Mouse (Mus musculus): ENCODE results near the gene Gm20518. TPM values are rescaled to one million over a fixed set of nuclear protein-coding genes. Genes with fewer than 3 reads are reported as not detected.

The Gm20518 gene
- polyA plus RNA-seq, 1 experiment from 2014 or later, result 0.11 TPM

DNA sequence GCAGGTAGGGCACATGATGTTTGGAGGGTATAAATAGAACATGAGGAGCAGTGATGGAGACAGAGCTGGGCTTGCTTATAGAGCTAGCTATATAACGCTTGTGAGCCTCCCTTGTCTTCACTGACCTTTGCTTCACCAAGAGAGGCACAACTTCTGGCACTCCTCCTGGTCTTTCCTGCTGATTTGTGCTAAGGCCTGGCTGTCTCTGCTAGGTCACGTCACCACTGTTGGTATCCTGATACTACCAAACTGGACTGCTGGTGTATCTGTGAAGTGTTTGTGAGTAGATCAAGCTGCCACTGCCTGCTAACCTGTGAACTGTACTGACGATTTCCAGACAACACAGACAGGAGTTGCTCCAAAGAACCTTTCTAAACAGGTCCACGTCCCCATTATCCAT, 16.3 kb downstream of the Gm20518 start:
- no peak for ATAC-seq
- H3K9ac ChIP-seq (replicated peaks; ENCODE audit: low read depth), result no peak overlapping the region
- no peak overlapping the region for H3K4me2 ChIP-seq (replicated peaks; ENCODE audit: low read depth, low read length)
- H3K4me3 ChIP-seq (ENCODE audit: low read depth, low read length), result no peak overlapping the region
- no peaks in the 10 kb centered on the region for H3K27me3 ChIP-seq (replicated peaks; ENCODE audit: insufficient read depth, low read length)
- H3K36me3 ChIP-seq (ENCODE audit: insufficient read depth, low read length), result peaks cover 10% of the 10 kb centered on the region
- H3K9me3 ChIP-seq (ENCODE audit: low read length), result no peaks in the 10 kb centered on the region
- no peak overlapping the region for H3K27ac ChIP-seq (ENCODE audit: low read length)
- 0 out of 2 replicates have a peak, but pooled peaks cover 5% of the 10 kb centered on the region for H3K4me1 ChIP-seq (ENCODE audit: insufficient read depth, low read depth, low read length)
- TF ChIP-seq EP300 (IDR thresholded peaks at IDR 0.05), result no peak
- TF ChIP-seq CTCF (IDR thresholded peaks at IDR 0.05), result no peak
- 62% methylated on average over 4 of the region's 4 CpGs for WGBS
- DNase-seq (ENCODE audit: low spot score), result no peak

DNA sequence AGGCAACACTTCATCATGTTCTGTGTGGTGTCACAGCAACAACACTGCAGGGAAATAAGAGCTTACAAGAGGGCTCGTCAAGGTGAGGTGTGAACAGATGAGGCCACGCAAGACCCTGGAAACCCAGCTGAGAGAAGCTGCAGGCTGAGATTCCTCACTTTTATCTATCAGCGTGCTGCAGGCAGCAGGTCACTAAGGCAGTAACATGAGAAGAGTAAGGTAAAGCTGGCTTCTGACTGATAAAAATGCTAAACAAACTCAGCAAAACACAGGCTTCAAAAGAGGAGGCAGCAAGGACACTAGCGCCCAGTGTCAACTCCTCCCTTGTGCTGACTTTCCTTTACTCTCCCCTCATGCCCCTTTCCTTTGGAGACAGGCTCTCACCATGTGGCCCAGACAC, 18.5 kb downstream of the Gm20518 start:
- Histone ChIP-seq H3K4me1 (ENCODE audit: insufficient read depth, low read depth, low read length) (0 out of 2 replicates have a peak, but pooled peaks cover 5% of the 10 kb centered on the region), H3K9ac (replicated peaks; ENCODE audit: low read depth) (no peak overlapping the region), H3K4me2 (replicated peaks; ENCODE audit: low read depth, low read length) (no peak overlapping the region), H3K27me3 (replicated peaks; ENCODE audit: insufficient read depth, low read length) (no peaks in the 10 kb centered on the region), H3K36me3 (ENCODE audit: insufficient read depth, low read length) (peaks cover 10% of the 10 kb centered on the region), H3K9me3 (ENCODE audit: low read length) (no peaks in the 10 kb centered on the region), H3K4me3 (ENCODE audit: low read depth, low read length) (no peak overlapping the region), H3K27ac (ENCODE audit: low read length) (no peak overlapping the region)
- ATAC-seq (no peak), DNase-seq (ENCODE audit: low spot score) (no peak)
- 43% methylated on average over 4 of the region's 4 CpGs for WGBS
- TF ChIP-seq EP300 (IDR thresholded peaks at IDR 0.05), result no peak
- TF ChIP-seq CTCF (IDR thresholded peaks at IDR 0.05), result no peak

DNA sequence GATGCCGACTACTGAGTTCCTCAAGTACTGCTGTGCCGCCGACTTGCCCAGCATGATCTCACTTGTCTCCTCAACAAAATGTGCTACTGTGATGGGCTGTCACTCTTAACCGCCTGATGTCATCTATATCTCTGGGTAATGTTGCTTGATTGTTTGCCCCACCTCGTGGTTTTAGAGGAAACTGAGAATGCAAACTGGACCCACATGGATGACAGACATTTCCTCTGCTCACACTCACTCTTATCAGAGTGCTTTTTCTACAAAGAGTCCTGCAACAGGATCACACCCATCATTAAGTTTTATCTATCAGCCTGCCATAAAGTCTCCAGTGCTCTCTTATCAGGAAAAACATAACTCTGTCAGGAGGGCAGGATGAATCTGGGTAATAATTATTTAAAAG, 20.2 kb downstream of the Gm20518 start:
- 0 out of 2 replicates have a peak, but pooled peaks cover 5% of the 10 kb centered on the region for H3K4me1 ChIP-seq (ENCODE audit: insufficient read depth, low read depth, low read length)
- ATAC-seq (no peak), DNase-seq (ENCODE audit: low spot score) (no peak)
- H3K27ac ChIP-seq (ENCODE audit: low read length), result no peak overlapping the region
- H3K9me3 ChIP-seq (ENCODE audit: low read length), result no peaks in the 10 kb centered on the region
- H3K27me3 ChIP-seq (replicated peaks; ENCODE audit: insufficient read depth, low read length), result no peaks in the 10 kb centered on the region
- peaks cover 10% of the 10 kb centered on the region for H3K36me3 ChIP-seq (ENCODE audit: insufficient read depth, low read length)
- WGBS, result 62% methylated on average over 5 of the region's 5 CpGs
- no peak overlapping the region for H3K4me2 ChIP-seq (replicated peaks; ENCODE audit: low read depth, low read length)
- no peak overlapping the region for H3K4me3 ChIP-seq (ENCODE audit: low read depth, low read length)
- TF ChIP-seq CTCF (IDR thresholded peaks at IDR 0.05), result no peak
- no peak overlapping the region for H3K9ac ChIP-seq (replicated peaks; ENCODE audit: low read depth)

DNA sequence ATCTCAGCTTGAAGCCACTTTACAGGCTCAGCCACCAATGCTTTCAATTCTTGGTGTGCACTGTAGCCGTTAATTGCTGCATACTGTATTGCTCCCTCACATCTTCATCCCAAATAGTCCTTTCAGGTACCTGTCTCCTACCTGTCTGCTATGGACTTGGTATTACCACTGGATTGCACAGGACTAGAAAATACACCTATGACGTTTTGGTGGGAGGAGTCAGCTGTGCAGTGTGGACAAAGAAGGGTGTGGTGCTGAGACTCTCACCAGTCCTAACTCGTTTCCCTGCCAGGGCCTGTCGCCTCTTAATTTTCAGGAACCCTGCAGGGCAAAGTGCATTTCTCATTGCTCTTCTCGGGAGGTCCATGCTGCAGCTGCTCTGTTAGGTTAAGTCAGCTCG, 25.7 kb downstream of the Gm20518 start:
- WGBS, result 62% methylated on average over 6 of the region's 6 CpGs
- Histone ChIP-seq H3K27me3 (replicated peaks; ENCODE audit: insufficient read depth, low read length) (no peaks in the 10 kb centered on the region), H3K4me1 (ENCODE audit: insufficient read depth, low read depth, low read length) (no peaks in the 10 kb centered on the region), H3K9ac (replicated peaks; ENCODE audit: low read depth) (no peak overlapping the region), H3K4me2 (replicated peaks; ENCODE audit: low read depth, low read length) (no peak overlapping the region), H3K4me3 (ENCODE audit: low read depth, low read length) (no peak overlapping the region), H3K9me3 (ENCODE audit: low read length) (no peaks in the 10 kb centered on the region), H3K27ac (ENCODE audit: low read length) (no peak overlapping the region), H3K36me3 (ENCODE audit: insufficient read depth, low read length) (no peaks in the 10 kb centered on the region)
- TF ChIP-seq EP300 (IDR thresholded peaks at IDR 0.05) (no peak), CTCF (IDR thresholded peaks at IDR 0.05) (no peak)
- peak; percentile 35 for DNase-seq (ENCODE audit: low spot score)
- ATAC-seq, result peak; percentile 44; the same call in 1 of the 2 replicates

DNA sequence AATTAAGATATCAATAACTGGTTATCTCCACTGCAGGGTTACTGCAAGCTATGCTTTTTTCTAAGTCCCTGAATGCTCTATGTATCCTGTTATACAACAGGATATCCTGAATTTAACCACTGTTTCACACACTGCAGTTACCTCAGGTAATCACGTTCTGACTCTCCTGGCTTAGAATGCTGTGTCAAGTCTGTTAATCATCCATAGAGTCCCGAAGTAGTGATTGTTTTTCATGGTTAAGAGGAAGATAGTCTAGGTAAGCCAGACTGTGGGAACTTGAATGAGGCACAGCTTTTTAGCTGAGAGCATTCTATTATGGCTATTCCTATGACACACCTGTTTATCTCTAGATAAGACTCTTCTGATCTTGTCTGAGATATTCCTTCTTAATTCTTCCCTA, 26.2 kb downstream of the Gm20518 start:
- Histone ChIP-seq H3K4me2 (replicated peaks; ENCODE audit: low read depth, low read length) (no peak overlapping the region), H3K4me1 (ENCODE audit: insufficient read depth, low read depth, low read length) (no peaks in the 10 kb centered on the region), H3K4me3 (ENCODE audit: low read depth, low read length) (no peak overlapping the region), H3K27me3 (replicated peaks; ENCODE audit: insufficient read depth, low read length) (no peaks in the 10 kb centered on the region), H3K36me3 (ENCODE audit: insufficient read depth, low read length) (no peaks in the 10 kb centered on the region), H3K27ac (ENCODE audit: low read length) (no peak overlapping the region), H3K9ac (replicated peaks; ENCODE audit: low read depth) (no peak overlapping the region), H3K9me3 (ENCODE audit: low read length) (no peaks in the 10 kb centered on the region)
- DNase-seq (ENCODE audit: low spot score) (no peak), ATAC-seq (no peak)
- 49% methylated on average over 2 of the region's 2 CpGs for WGBS
- TF ChIP-seq CTCF (IDR thresholded peaks at IDR 0.05) (no peak), EP300 (IDR thresholded peaks at IDR 0.05) (no peak)

DNA sequence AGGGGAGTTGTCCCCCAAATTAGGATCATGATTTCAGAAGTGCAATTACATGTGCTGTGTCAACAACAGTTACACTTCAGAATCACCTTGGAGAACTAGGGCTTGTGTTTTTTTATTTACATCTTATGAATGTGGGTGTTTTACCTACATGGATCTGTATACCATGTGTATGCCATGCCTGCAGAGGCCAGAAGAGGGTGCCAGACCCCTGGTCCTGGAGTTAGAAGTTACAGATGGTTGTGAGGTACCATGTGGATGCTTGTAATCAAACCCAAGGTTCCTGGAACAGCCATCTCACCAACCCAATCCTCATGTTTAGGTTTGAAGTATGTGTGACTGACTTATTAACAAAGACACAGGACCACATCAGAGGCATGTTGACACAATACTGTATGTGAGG, 32.9 kb downstream of the Gm20518 start:
- Histone ChIP-seq H3K4me3 (ENCODE audit: low read depth, low read length) (no peak overlapping the region), H3K36me3 (ENCODE audit: insufficient read depth, low read length) (peaks cover 38% of the 10 kb centered on the region), H3K4me1 (ENCODE audit: insufficient read depth, low read depth, low read length) (no peaks in the 10 kb centered on the region), H3K27ac (ENCODE audit: low read length) (no peak overlapping the region), H3K9ac (replicated peaks; ENCODE audit: low read depth) (no peak overlapping the region), H3K9me3 (ENCODE audit: low read length) (no peaks in the 10 kb centered on the region), H3K4me2 (replicated peaks; ENCODE audit: low read depth, low read length) (no peak overlapping the region), H3K27me3 (replicated peaks; ENCODE audit: insufficient read depth, low read length) (no peaks in the 10 kb centered on the region)
- TF ChIP-seq CTCF (IDR thresholded peaks at IDR 0.05) (peak; percentile 76), EP300 (IDR thresholded peaks at IDR 0.05) (no peak)
- no peak for ATAC-seq
- DNase-seq (ENCODE audit: low spot score), result peak; percentile 30

DNA sequence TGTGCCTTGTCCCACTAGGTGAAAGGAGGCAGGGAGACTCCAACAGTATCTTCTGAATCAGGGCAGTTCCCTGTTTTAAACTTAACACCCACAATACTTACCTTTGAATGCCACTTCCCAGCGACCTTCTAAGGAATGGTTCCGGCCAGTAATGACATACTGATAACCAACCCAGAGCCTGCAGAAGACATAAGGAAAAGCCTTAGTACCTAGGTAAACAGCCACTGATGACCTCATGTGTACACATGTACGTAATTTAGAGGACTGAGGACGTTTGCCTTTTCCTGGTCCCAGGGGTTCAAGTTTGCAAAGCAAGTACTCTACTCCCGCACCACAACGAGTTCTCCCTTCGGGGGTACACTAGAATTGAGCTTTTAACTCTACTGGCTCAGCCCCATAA, 34.3 kb downstream of the Gm20518 start:
- H3K36me3 ChIP-seq (ENCODE audit: insufficient read depth, low read length), result peaks cover 42% of the 10 kb centered on the region
- no peaks in the 10 kb centered on the region for H3K4me1 ChIP-seq (ENCODE audit: insufficient read depth, low read depth, low read length)
- no peak overlapping the region for H3K27ac ChIP-seq (ENCODE audit: low read length)
- TF ChIP-seq EP300 (IDR thresholded peaks at IDR 0.05) (no peak), CTCF (IDR thresholded peaks at IDR 0.05) (no peak)
- H3K27me3 ChIP-seq (replicated peaks; ENCODE audit: insufficient read depth, low read length), result no peaks in the 10 kb centered on the region
- no peak for DNase-seq (ENCODE audit: low spot score)
- no peak overlapping the region for H3K9ac ChIP-seq (replicated peaks; ENCODE audit: low read depth)
- H3K9me3 ChIP-seq (ENCODE audit: low read length), result no peaks in the 10 kb centered on the region
- ATAC-seq, result no peak
- WGBS, result 69% methylated on average over 7 of the region's 7 CpGs
- H3K4me2 ChIP-seq (replicated peaks; ENCODE audit: low read depth, low read length), result no peak overlapping the region
- H3K4me3 ChIP-seq (ENCODE audit: low read depth, low read length), result no peak overlapping the region
